Mouse (Mus musculus): ENCODE measurements around the gene Paqr8. TPM values are rescaled to one million over a fixed set of nuclear protein-coding genes. Genes with fewer than 3 reads are reported as not detected.
A peak's percentile ranks its signal among the peaks of the same experiment; 100 is the strongest.

Gene Paqr8
- polyA plus RNA-seq, 1 experiment from 2014 or later: 18.1 TPM

DNA sequence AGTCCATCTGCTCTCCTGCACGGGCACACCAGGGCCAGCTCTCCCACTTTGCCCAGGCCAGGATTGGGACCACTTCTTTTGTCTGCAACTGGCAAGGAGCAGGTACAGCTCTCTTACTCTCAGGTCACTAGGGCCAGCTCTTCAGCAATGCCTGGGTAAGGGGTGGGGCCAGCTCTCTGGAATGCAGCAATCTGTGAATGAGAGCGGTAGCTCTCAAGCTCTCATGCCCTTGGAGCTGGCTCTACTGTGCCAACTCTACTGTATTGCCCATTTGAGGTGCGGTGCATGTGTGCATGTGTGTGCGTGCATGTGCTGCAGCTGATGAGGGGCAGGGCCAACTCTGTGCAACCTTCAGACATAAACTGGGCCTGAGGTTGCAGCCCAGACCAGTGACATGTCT is 11.0 kb upstream of the Paqr8 start:
- ATAC-seq (ENCODE audit: low read depth): no peak

DNA sequence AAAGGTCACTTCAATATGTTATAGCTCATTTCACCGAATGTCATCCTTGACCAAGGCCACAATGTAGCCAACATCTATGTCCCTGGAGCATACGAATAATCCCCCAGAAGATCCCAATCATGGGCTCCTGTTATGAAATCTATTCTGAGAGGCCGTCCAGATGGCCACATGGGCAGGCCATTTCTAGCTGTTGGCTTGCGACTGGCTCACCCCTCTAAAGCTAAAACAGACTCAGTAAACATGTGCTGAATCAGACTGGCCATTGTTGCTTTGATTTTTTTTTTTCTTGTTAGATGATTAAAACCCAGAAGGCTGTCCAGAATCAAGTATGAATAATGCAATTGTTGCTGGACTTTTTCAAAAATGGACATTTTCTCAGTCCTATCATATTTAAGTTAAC is 7.3 kb upstream of the Paqr8 start:
- Histone ChIP-seq H3K36me3 (no peaks in the 10 kb centered on the region), H3K9me3 (no peaks in the 10 kb centered on the region), H3K27me3 (no peaks in the 10 kb centered on the region), H3K4me3 (no peak overlapping the region), H3K9ac (no peak overlapping the region), H3K27ac (replicated peaks) (no peak overlapping the region), H3K4me2 (no peak overlapping the region), H3K4me1 (replicated peaks) (no peaks in the 10 kb centered on the region)
- no peak for ATAC-seq (ENCODE audit: low read depth)
- 95% methylated on average over 4 of the region's 4 CpGs for WGBS

More for the DNA sequence above, 11.0 kb upstream of the Paqr8 start:
- Histone ChIP-seq H3K4me1 (replicated peaks) (0 out of 2 replicates have a peak, but pooled peaks cover 4% of the 10 kb centered on the region), H3K9me3 (no peaks in the 10 kb centered on the region), H3K4me3 (no peak overlapping the region), H3K27ac (replicated peaks) (no peak overlapping the region), H3K9ac (no peak overlapping the region), H3K27me3 (no peaks in the 10 kb centered on the region), H3K4me2 (no peak overlapping the region), H3K36me3 (no peaks in the 10 kb centered on the region)
- WGBS: 85% methylated on average over 4 of the region's 4 CpGs

- H3K9me3 ChIP-seq: no peaks in the 10 kb centered on the region
- peak overlapping the region; percentile 85 for H3K27ac ChIP-seq (replicated peaks)
- H3K36me3 ChIP-seq: no peaks in the 10 kb centered on the region
- H3K4me3 ChIP-seq: peak overlapping the region; percentile 79
- peak; percentile 32 for ATAC-seq (ENCODE audit: low read depth)
- peak overlapping the region; percentile 88 for H3K4me2 ChIP-seq
- H3K27me3 ChIP-seq: no peaks in the 10 kb centered on the region
- H3K4me1 ChIP-seq (replicated peaks): peaks cover 26% of the 10 kb centered on the region
- WGBS: 18% methylated on average over 16 of the region's 16 CpGs
- H3K9ac ChIP-seq: peak overlapping the region; percentile 82
Observed at GRCm38 (mm10) chr1:20889677-20890403, 566 bp upstream of the Paqr8 start.

GRCm38 (mm10) chr1:20890941-20891399 is 564 bp downstream of the Paqr8 start:
- Histone ChIP-seq H3K27me3 (no peaks in the 10 kb centered on the region), H3K36me3 (no peaks in the 10 kb centered on the region), H3K9ac (peak overlapping the region; percentile 82), H3K9me3 (no peaks in the 10 kb centered on the region), H3K4me1 (replicated peaks) (peaks cover 29% of the 10 kb centered on the region), H3K4me3 (peak overlapping the region; percentile 79), H3K27ac (replicated peaks) (peak overlapping the region; percentile 85), H3K4me2 (peak overlapping the region; percentile 88)
- under 1% methylated on average over 20 of the region's 20 CpGs for WGBS
- peak; percentile 90 for ATAC-seq (ENCODE audit: low read depth)

DNA sequence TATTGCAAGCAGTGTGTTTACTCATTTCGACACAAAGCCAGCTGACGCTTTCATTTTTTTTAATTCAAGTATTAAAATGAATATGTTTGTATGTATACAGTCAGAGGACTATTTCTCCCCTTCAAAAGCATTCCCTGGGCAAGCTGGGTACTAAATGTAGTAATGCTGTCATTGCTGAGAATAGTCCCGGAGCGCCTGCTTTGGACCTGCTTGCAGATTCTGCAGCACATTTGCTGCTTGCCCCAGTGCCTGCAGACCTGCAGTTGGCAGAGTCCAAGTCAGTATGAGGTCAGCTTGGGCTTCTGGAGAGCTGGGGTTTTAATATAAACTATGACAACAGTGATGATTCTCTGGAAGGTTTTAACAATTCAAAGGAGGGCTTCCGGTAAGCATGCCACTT is 2.7 kb downstream of the Paqr8 start:
- H3K27me3 ChIP-seq: no peaks in the 10 kb centered on the region
- H3K9ac ChIP-seq: peak overlapping the region; percentile 22; the same call in 1 of the 2 replicates
- peak overlapping the region; percentile 88 for H3K4me2 ChIP-seq
- peaks cover 34% of the 10 kb centered on the region for H3K4me1 ChIP-seq (replicated peaks)
- H3K36me3 ChIP-seq: no peaks in the 10 kb centered on the region
- H3K9me3 ChIP-seq: no peaks in the 10 kb centered on the region
- 86% methylated on average over 5 of the region's 5 CpGs for WGBS
- H3K4me3 ChIP-seq: peak overlapping the region; percentile 79
- ATAC-seq (ENCODE audit: low read depth): no peak
- no peak overlapping the region for H3K27ac ChIP-seq (replicated peaks)

- H3K27ac ChIP-seq (replicated peaks): 0 out of 2 replicates have a peak overlapping the region, but pooled peaks have one; percentile 10
- no peaks in the 10 kb centered on the region for H3K36me3 ChIP-seq
- no peak overlapping the region for H3K9ac ChIP-seq
- peaks cover 31% of the 10 kb centered on the region for H3K4me1 ChIP-seq (replicated peaks)
- H3K4me2 ChIP-seq: no peak overlapping the region
- no peak overlapping the region for H3K4me3 ChIP-seq
- H3K27me3 ChIP-seq: no peaks in the 10 kb centered on the region
- ATAC-seq (ENCODE audit: low read depth): no peak
- no peaks in the 10 kb centered on the region for H3K9me3 ChIP-seq
- WGBS: 62% methylated on average over 9 of the region's 9 CpGs
Observed at GRCm38 (mm10) chr1:20898391-20898790, 8.0 kb downstream of the Paqr8 start.

DNA sequence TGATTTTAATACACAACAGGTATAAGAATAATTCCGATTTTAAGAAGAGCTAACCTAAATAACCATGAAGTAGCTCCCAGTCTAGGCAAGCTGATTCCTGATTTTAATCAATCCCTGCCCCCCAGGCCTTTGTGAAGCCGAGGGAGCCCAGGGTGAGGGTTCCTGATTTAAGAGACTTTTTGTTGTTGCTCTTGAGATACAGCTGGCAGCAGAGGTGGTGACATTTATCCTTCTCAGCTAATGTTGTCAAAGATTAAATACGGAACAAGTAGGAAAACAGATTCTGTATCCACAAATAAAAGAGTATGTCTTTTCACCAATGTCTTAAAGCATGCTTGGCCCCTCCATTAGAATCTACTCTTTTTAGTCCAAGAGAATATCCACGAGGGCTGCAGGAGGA is 9.9 kb downstream of the Paqr8 start:
- Histone ChIP-seq H3K27me3 (no peaks in the 10 kb centered on the region), H3K9me3 (no peaks in the 10 kb centered on the region), H3K9ac (no peak overlapping the region), H3K27ac (replicated peaks) (peak overlapping the region; percentile 23; the same call in 1 of the 2 replicates), H3K4me3 (no peak overlapping the region), H3K36me3 (no peaks in the 10 kb centered on the region), H3K4me1 (replicated peaks) (peaks cover 27% of the 10 kb centered on the region), H3K4me2 (no peak overlapping the region)
- WGBS: 40% methylated on average over 4 of the region's 4 CpGs
- ATAC-seq (ENCODE audit: low read depth): no peak

GRCm38 (mm10) chr1:20905501-20906127 is 15.2 kb downstream of the Paqr8 start:
- peak; percentile 90 for ATAC-seq (ENCODE audit: low read depth)
- H3K4me1 ChIP-seq (replicated peaks): peaks cover 19% of the 10 kb centered on the region
- 42% methylated on average over 8 of the region's 8 CpGs for WGBS
- peak overlapping the region; percentile 71 for H3K27ac ChIP-seq (replicated peaks)
- no peak overlapping the region for H3K4me3 ChIP-seq
- no peaks in the 10 kb centered on the region for H3K36me3 ChIP-seq
- no peak overlapping the region for H3K9ac ChIP-seq
- H3K4me2 ChIP-seq: no peak overlapping the region
- H3K27me3 ChIP-seq: no peaks in the 10 kb centered on the region
- H3K9me3 ChIP-seq: no peaks in the 10 kb centered on the region

- peak; percentile 78 for ATAC-seq (ENCODE audit: low read depth)
- Histone ChIP-seq H3K27me3 (no peaks in the 10 kb centered on the region), H3K9me3 (no peaks in the 10 kb centered on the region), H3K4me1 (replicated peaks) (peaks cover 15% of the 10 kb centered on the region), H3K4me3 (no peak overlapping the region), H3K27ac (replicated peaks) (peak overlapping the region; percentile 71), H3K36me3 (no peaks in the 10 kb centered on the region), H3K9ac (no peak overlapping the region), H3K4me2 (no peak overlapping the region)
- WGBS: 63% methylated on average over 9 of the region's 9 CpGs
Observed at GRCm38 (mm10) chr1:20906128-20906515, 15.7 kb downstream of the Paqr8 start.

GRCm38 (mm10) chr1:20908541-20908940 is 18.1 kb downstream of the Paqr8 start:
- H3K4me3 ChIP-seq: no peak overlapping the region
- no peaks in the 10 kb centered on the region for H3K27me3 ChIP-seq
- no peak overlapping the region for H3K9ac ChIP-seq
- ATAC-seq (ENCODE audit: low read depth): no peak
- H3K4me2 ChIP-seq: no peak overlapping the region
- no peaks in the 10 kb centered on the region for H3K36me3 ChIP-seq
- H3K9me3 ChIP-seq: no peaks in the 10 kb centered on the region
- peak overlapping the region; percentile 62 for H3K27ac ChIP-seq (replicated peaks)
- H3K4me1 ChIP-seq (replicated peaks): peaks cover 24% of the 10 kb centered on the region
- 26% methylated on average over 4 of the region's 4 CpGs for WGBS

DNA sequence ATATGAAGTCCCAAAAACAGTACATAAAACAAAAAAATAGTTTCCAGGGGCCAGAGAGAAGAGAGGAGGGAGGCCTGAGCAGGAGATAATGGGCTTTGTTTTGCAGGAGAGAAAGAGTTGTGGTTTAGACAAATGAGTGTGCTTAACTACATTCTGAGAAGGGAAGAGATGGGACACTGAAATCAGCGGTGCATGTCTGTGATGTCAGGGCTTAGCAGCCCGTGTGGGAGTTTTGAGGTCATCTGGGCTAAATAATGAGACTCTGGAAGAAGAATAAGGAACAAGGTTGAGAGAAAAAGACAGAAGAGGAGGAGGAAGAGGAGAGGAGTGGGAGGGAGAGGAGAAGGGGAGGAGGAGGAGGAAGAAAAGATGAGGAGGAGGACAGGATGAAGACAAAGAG is 21.7 kb downstream of the Paqr8 start:
- Histone ChIP-seq H3K9ac (no peak overlapping the region), H3K9me3 (no peaks in the 10 kb centered on the region), H3K27me3 (no peaks in the 10 kb centered on the region), H3K4me2 (no peak overlapping the region), H3K4me1 (replicated peaks) (peaks cover 24% of the 10 kb centered on the region), H3K4me3 (no peak overlapping the region), H3K27ac (replicated peaks) (peak overlapping the region; percentile 71; the same call in 1 of the 2 replicates), H3K36me3 (no peaks in the 10 kb centered on the region)
- no peak for ATAC-seq (ENCODE audit: low read depth)
- 20% methylated on average over 2 of the region's 2 CpGs for WGBS

DNA sequence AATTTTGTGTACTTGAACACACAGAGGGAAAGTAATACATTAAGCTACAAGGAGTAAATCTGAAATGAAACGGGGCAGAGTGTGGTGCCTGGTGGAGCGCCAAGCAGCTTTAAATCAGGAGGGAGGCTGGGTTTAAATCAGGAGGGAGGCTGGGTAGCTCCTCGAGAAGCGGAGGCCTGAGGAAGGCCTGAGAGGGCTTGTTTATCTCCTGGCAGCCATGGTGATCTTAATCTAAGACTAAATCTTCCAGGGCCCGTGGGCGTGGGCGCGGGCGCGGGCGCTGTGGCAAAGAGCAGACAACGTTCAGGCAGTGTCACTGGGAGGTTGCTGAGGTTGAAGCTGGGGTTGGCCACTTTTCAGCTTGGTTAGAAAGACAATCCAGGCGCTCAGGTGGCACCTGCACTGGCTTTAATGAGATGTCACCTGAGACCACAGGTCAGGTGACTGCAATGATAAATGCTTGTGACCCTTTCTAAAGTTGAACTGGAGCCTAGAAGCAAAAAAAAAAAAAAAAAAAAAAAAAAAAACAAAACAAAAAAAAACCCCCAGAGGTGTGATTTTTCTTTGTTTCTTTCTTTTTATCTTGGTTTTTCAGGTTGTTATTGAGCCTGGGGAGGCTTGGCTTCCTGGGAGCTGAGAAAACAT is 22.2 kb downstream of the Paqr8 start:
- H3K4me1 ChIP-seq (replicated peaks): peaks cover 22% of the 10 kb centered on the region
- H3K9me3 ChIP-seq: no peaks in the 10 kb centered on the region
- peak overlapping the region; percentile 71 for H3K27ac ChIP-seq (replicated peaks)
- 58% methylated on average over 13 of the region's 13 CpGs for WGBS
- peak; percentile 37 for ATAC-seq (ENCODE audit: low read depth)
- H3K27me3 ChIP-seq: no peaks in the 10 kb centered on the region
- H3K9ac ChIP-seq: no peak overlapping the region
- H3K36me3 ChIP-seq: no peaks in the 10 kb centered on the region
- no peak overlapping the region for H3K4me3 ChIP-seq
- H3K4me2 ChIP-seq: 0 out of 2 replicates have a peak overlapping the region, but pooled peaks have one; percentile 11

Data from neural tube, embryonic 13.5 days (tissue).